Mouse (Mus musculus) lung, embryonic 15.5 days (tissue): ENCODE measurements at regions not wholly inside any gene's neighbourhood (a gene's known extent, or its start where the extent isn't known, plus 50 kb on each side); places are given as distances from the start of the nearest gene placed in this dataset.
A peak's percentile ranks its signal among the peaks of the same experiment; 100 is the strongest.

Experiments
- ATAC-seq: fragments of 200-750 bp; cut with Nextera tagmentation; 2 replicates; pipeline ENCODE4 v1.8.0; 2017; ENCODE audit warnings: moderate number of reproducible peaks, borderline replicate concordance; ENCODE audit not compliant: low FRiP score, low TSS enrichment; ENCODE audit errors: extremely low read depth
- H3K27ac ChIP-seq: fragments of 300-500 bp; sonication (generic); 2 replicates; pipeline ENCODE4 v1.5.1; 2015; ENCODE audit warnings: moderate library complexity, mild to moderate bottlenecking, inconsistent platforms
- H3K27me3 ChIP-seq: fragments of 300-500 bp; sonication (generic); 2 replicates; pipeline ENCODE4 v1.6.1; 2015; ENCODE audit warnings: inconsistent platforms
- H3K36me3 ChIP-seq: fragments of 300-500 bp; sonication (generic); 2 replicates; pipeline ENCODE4 v1.6.1; 2015; ENCODE audit warnings: inconsistent platforms
- H3K4me1 ChIP-seq: fragments of 300-500 bp; sonication (generic); 2 replicates; pipeline ENCODE4 v1.6.1; 2015; ENCODE audit warnings: inconsistent platforms
- H3K4me2 ChIP-seq: fragments of 300-500 bp; sonication (generic); 2 replicates; pipeline ENCODE4 v1.6.1; 2015; ENCODE audit warnings: inconsistent platforms, mild to moderate bottlenecking, moderate library complexity
- H3K4me3 ChIP-seq: fragments of 300-500 bp; sonication (generic); 2 replicates; pipeline ENCODE4 v1.5.1; 2015; ENCODE audit warnings: mild to moderate bottlenecking, inconsistent platforms
- H3K9ac ChIP-seq: fragments of 300-500 bp; sonication (generic); 2 replicates; pipeline ENCODE4 v1.6.1; 2015; ENCODE audit warnings: inconsistent platforms
- H3K9me3 ChIP-seq: fragments of 300-500 bp; sonication (generic); 2 replicates; pipeline ENCODE4 v1.6.1; 2016; ENCODE audit warnings: inconsistent platforms
- WGBS: fragments of 180-500 bp; shearing (Covaris S2); methylation state at CpG from one replicate; pipeline ENCODE4 v1.1.7; 2015; 5-methylcytosine and 5-hydroxymethylcytosine counted together

DNA sequence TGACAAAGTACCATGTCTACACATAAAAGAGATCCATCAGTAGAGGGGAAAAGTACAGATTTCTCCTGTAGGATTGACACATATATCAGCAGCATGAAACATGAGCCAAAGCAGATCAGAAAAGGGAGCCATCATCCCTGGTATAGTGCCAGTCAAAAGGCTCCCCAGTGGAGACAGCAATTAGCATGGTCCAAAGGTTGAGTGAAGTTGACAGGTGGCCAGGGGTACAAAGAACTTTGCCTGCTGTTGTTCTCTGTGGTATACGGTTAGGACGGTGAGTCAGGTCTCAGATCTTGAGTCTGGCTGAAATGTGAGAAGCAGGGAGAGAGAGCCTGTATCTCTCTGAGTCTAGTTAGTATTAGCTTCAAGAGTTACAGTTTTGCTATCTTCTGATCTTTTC, 324.7 kb upstream of the Lcorl start:
- Histone ChIP-seq H3K4me3 (no peak overlapping the region), H3K4me2 (no peak overlapping the region), H3K27ac (no peak overlapping the region), H3K9me3 (no peaks in the 10 kb centered on the region), H3K4me1 (no peaks in the 10 kb centered on the region), H3K27me3 (no peaks in the 10 kb centered on the region), H3K9ac (no peak overlapping the region), H3K36me3 (no peaks in the 10 kb centered on the region)
- no peak for ATAC-seq
- 77% methylated on average over 2 of the region's 2 CpGs for WGBS

DNA sequence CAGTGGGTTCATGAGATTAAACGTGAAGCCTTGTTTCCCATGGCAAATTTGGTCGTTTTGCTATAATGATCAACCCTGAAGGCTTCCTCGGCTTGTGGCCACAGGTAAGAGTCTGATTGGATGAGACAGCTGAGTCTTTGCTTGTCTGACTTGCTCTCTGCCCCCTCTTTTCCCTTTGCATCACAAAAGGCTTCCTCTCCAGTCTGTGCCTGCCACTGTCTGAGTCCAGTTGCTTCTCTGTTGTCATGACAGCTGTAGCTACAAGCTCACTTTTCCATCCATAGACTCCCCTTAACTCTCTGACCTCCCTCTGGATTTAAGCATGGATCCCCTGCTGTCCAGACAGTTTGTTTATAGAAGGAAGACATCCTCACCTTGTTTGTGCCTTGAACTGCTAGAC, 314.9 kb upstream of the Lcorl start:
- Histone ChIP-seq H3K4me1 (no peaks in the 10 kb centered on the region), H3K27me3 (no peaks in the 10 kb centered on the region), H3K4me2 (no peak overlapping the region), H3K4me3 (no peak overlapping the region), H3K36me3 (no peaks in the 10 kb centered on the region), H3K27ac (no peak overlapping the region), H3K9ac (no peak overlapping the region), H3K9me3 (no peaks in the 10 kb centered on the region)
- no peak for ATAC-seq
- 28% methylated on average over 3 of the region's 3 CpGs for WGBS

DNA sequence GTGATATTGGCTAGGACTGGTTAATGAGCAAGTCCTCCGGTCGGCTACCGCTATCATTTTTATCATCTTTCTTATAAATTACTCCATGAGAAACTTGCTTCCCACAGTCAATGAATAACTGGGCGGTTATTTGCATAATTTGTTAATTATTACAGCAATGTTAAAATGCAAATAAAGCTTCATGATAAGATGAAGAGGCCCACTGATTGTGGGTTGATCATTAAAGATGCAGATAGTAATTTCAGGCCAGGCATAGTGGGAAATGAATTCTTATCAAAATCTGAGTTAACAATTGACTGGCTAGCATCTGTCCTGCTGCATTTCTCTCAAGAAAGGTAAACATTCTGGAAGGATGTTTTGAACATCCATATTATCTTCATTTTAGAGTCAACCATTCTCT, 303.4 kb upstream of the Lcorl start:
- ATAC-seq: no peak
- Histone ChIP-seq H3K4me2 (no peak overlapping the region), H3K36me3 (no peaks in the 10 kb centered on the region), H3K9ac (no peak overlapping the region), H3K9me3 (no peaks in the 10 kb centered on the region), H3K4me1 (no peaks in the 10 kb centered on the region), H3K4me3 (no peak overlapping the region), H3K27me3 (no peaks in the 10 kb centered on the region), H3K27ac (no peak overlapping the region)
- 81% methylated on average over 4 of the region's 4 CpGs for WGBS

DNA sequence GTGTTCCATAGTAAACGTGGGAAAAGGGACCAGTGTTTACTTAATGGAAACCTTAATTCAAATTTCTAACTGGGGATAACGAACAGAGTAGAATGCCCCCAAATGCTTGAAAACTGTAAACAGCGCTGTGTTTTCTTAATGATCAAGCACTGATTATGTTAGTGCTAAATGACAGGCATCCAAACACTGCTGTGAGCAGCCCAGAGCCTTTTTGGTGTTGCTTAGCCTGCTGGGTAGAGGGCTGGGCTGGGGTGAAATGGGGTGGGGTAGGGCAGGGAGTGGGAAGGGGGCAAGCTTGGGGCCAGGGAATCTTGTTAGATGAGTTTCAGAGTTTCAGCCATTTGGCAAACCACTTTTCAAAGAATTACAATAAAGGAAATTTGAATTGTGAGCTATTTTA, 294.6 kb upstream of the Lcorl start:
- H3K36me3 ChIP-seq: no peaks in the 10 kb centered on the region
- no peak overlapping the region for H3K27ac ChIP-seq
- H3K9me3 ChIP-seq: no peaks in the 10 kb centered on the region
- WGBS: 20% methylated on average over 3 of the region's 3 CpGs
- no peak overlapping the region for H3K4me3 ChIP-seq
- ATAC-seq: peak; percentile 67; the same call in 1 of the 2 replicates
- peaks cover 3% of the 10 kb centered on the region; the same call in 1 of the 2 replicates for H3K4me1 ChIP-seq
- no peaks in the 10 kb centered on the region for H3K27me3 ChIP-seq
- no peak overlapping the region for H3K4me2 ChIP-seq
- no peak overlapping the region for H3K9ac ChIP-seq

DNA sequence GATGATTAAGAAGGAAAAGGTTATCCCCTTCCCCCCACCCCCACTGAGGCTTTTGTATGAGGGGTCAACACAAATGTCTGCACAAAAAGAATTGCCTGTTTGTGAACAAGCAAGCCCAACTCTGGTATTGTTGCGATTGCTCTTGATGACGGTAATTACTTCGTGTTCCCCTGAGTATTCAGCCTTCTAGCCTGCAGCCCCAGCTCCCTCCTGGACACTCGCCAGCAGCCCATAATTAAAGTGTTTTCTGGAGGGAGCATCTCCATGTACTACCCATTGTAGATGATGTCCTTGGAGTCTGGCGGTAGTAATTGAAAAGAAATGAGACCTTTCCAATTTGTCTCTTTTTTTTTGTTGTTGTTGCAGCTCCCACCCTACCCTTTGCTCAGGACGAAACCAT, 293.4 kb upstream of the Lcorl start:
- no peaks in the 10 kb centered on the region for H3K36me3 ChIP-seq
- H3K4me1 ChIP-seq: peaks cover 3% of the 10 kb centered on the region; the same call in 1 of the 2 replicates
- WGBS: 51% methylated on average over 6 of the region's 6 CpGs
- ATAC-seq: no peak
- H3K27me3 ChIP-seq: no peaks in the 10 kb centered on the region
- H3K9ac ChIP-seq: no peak overlapping the region
- no peak overlapping the region for H3K4me3 ChIP-seq
- no peak overlapping the region for H3K4me2 ChIP-seq
- no peak overlapping the region for H3K27ac ChIP-seq
- no peaks in the 10 kb centered on the region for H3K9me3 ChIP-seq

DNA sequence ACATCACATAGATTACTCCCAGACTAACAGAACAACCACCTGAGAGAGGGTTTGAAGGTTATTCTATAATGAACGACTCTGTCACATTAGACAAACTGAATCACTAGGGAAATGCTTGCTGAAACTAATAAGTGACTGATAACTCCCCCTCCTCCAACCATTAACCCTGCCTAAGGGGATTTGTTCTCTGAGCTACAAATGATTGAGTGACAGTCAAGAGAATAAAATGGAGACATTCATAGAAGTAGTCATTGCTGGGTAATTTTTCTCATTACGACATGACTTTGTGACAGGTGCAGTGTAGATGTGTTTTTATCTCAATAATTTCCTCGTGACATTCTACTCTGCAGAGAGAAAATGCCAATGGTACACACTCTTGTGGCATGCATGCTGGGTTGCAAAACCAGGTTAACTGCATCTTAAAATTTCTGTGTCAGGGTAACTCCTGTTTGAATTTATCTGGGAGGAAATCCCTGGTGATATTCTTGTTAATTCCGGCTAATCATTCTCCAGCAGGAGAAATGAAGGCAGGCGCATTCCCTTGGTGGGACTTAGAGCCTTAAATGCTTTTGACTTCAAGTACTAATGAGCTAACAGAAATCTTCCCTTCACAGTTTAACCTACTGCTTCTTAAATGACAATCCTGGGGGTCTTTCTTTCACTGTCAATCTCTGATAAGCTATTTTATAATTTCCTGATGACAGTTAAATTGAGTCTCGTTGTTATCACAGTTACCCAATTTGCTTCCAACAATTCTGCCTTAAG, 292.6 kb upstream of the Lcorl start:
- no peak overlapping the region for H3K9ac ChIP-seq
- H3K4me1 ChIP-seq: peaks cover 3% of the 10 kb centered on the region; the same call in 1 of the 2 replicates
- no peak overlapping the region for H3K27ac ChIP-seq
- no peaks in the 10 kb centered on the region for H3K27me3 ChIP-seq
- no peaks in the 10 kb centered on the region for H3K9me3 ChIP-seq
- H3K4me3 ChIP-seq: no peak overlapping the region
- H3K36me3 ChIP-seq: no peaks in the 10 kb centered on the region
- no peak overlapping the region for H3K4me2 ChIP-seq
- 49% methylated on average over 6 of the region's 6 CpGs for WGBS
- ATAC-seq: no peak

DNA sequence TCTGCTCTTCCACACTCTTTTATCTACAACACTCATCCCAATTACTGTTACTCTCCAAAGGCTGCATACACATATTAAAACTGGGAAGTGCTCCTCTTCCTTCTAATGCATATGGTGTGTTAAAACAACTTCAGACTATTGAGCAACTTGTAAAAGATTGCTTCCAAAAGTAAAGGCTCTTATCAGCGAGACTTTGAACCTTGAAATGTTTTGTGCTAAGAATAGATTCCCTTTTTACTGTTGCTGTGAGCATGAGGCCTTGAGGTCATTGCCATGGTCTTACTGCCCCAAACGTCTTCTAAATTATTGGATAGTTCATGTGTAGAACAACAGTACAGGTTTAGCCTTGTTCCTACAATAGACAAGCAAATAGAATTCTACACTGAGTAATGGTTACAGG, 281.6 kb upstream of the Lcorl start:
- Histone ChIP-seq H3K9me3 (no peaks in the 10 kb centered on the region), H3K27me3 (no peaks in the 10 kb centered on the region), H3K4me2 (no peak overlapping the region), H3K4me1 (no peaks in the 10 kb centered on the region), H3K36me3 (no peaks in the 10 kb centered on the region), H3K9ac (no peak overlapping the region), H3K4me3 (no peak overlapping the region), H3K27ac (no peak overlapping the region)
- no peak for ATAC-seq
- WGBS: 47% methylated on average over 2 of the region's 2 CpGs

DNA sequence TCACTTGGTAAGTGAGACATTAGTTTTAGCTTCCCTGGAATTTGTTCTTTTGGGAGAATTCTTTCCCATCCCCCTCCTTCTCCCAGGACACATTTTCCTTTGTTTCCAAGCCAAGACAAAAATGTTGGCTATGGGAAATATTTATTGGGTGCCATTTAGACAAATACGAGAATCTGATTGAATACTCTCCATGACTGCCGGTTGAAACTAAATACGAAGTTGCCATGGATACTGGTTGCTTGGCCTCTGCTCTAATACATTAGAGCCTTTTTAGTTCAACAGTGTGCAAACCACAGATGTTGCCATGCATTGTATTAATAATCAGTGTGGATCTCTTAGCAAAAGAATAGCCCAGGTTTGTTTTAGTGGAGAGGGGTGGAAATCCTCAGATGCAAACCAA, 280.3 kb upstream of the Lcorl start:
- no peaks in the 10 kb centered on the region for H3K36me3 ChIP-seq
- no peak overlapping the region for H3K4me2 ChIP-seq
- ATAC-seq: peak; percentile 42; the same call in 1 of the 2 replicates
- H3K27me3 ChIP-seq: no peaks in the 10 kb centered on the region
- no peak overlapping the region for H3K4me3 ChIP-seq
- H3K9me3 ChIP-seq: no peaks in the 10 kb centered on the region
- 22% methylated on average over 3 of the region's 3 CpGs for WGBS
- H3K4me1 ChIP-seq: no peaks in the 10 kb centered on the region
- H3K27ac ChIP-seq: no peak overlapping the region
- no peak overlapping the region for H3K9ac ChIP-seq

DNA sequence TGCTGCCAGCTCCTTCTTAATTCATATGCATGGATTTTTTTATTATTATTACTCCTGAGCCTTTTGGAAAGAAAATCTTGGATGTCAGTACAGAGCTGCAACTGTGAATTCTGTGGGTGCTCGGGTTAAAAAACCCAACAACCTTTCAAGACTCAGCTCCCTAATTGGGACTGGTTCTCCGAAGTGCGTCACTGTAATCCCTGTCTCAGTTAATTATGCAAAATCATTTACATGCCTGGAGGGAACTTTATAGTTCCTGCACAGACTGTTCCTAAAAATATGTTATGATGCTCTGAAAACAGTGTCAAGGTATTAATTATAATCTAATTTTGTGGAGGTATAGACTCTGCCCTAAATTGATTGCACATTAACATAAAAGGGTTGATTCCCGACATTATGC, 250.6 kb upstream of the Lcorl start:
- H3K4me3 ChIP-seq: no peak overlapping the region
- no peaks in the 10 kb centered on the region for H3K36me3 ChIP-seq
- no peaks in the 10 kb centered on the region for H3K4me1 ChIP-seq
- H3K27ac ChIP-seq: no peak overlapping the region
- no peaks in the 10 kb centered on the region for H3K9me3 ChIP-seq
- ATAC-seq: no peak
- H3K9ac ChIP-seq: no peak overlapping the region
- no peaks in the 10 kb centered on the region for H3K27me3 ChIP-seq
- WGBS: 73% methylated on average over 4 of the region's 4 CpGs
- H3K4me2 ChIP-seq: no peak overlapping the region

DNA sequence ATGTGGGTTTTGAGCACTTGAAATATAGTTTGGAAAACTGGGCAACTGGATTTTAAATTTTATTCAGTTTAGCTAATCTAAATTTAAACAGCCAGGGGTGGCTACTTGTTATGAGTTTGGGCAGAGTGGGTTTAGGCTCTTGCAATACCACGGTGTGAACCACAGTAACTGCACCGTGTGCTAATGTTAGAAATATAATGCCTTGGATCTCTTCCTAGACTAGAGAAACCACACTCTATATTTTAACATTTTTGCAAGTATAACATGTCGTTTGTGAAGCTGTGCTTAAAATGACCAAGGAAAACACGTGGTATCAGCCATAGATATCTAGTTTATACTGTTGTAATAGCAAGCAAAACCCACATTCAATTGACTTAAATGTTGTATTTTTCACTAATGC, 245.9 kb upstream of the Lcorl start:
- no peaks in the 10 kb centered on the region for H3K36me3 ChIP-seq
- H3K4me3 ChIP-seq: no peak overlapping the region
- no peak overlapping the region for H3K9ac ChIP-seq
- H3K9me3 ChIP-seq: no peaks in the 10 kb centered on the region
- H3K27ac ChIP-seq: no peak overlapping the region
- no peaks in the 10 kb centered on the region for H3K27me3 ChIP-seq
- H3K4me2 ChIP-seq: no peak overlapping the region
- no peaks in the 10 kb centered on the region for H3K4me1 ChIP-seq
- WGBS: 56% methylated on average over 4 of the region's 4 CpGs
- no peak for ATAC-seq

DNA sequence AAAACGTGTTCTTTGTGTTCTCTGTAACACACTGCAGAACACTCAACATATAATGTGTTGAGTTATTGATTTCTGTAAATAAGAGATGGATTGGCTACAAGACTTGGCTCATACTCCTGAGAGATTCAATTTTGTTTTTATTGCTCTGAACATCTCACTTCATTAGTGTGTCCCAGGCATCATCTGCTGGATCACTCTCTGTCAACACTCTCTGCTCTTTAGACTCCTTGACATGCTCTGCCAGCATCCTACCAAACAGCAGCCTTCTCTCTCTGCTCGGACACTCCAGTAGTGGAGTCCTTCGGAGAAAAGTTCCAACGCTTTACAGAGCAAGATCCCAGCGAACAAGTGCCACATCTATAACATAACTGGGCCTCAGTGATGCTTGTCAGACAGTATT, 235.1 kb upstream of the Lcorl start:
- peaks cover 5% of the 10 kb centered on the region; the same call in 1 of the 2 replicates for H3K4me1 ChIP-seq
- ATAC-seq: peak; percentile 92; the same call in 1 of the 2 replicates
- no peak overlapping the region for H3K4me3 ChIP-seq
- H3K4me2 ChIP-seq: no peak overlapping the region
- WGBS: 45% methylated on average over 5 of the region's 5 CpGs
- H3K36me3 ChIP-seq: no peaks in the 10 kb centered on the region
- H3K27me3 ChIP-seq: no peaks in the 10 kb centered on the region
- H3K9ac ChIP-seq: no peak overlapping the region
- H3K27ac ChIP-seq: no peak overlapping the region
- H3K9me3 ChIP-seq: no peaks in the 10 kb centered on the region

DNA sequence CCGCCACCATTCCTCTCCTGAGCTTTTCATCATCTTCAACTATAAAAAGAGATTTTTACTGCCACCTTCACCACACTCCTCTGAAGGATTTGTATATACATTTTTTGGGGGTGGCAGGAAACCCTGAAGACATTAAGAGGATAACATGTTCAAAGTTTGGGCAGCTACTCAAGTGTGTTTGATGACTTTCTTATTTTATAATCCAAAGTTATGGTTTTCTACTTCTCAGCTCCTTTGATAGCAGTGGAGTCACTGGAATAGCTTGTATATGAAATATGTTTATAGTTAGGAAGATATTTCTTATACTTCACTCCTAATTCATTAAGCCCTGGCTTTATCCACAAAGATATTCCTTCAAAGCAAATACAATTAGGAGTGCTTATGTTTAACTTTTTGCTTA, 229.5 kb upstream of the Lcorl start:
- no peaks in the 10 kb centered on the region for H3K4me1 ChIP-seq
- 31% methylated on average over 1 of the region's 1 CpGs for WGBS
- H3K36me3 ChIP-seq: no peaks in the 10 kb centered on the region
- H3K4me3 ChIP-seq: no peak overlapping the region
- peak; percentile 87 for ATAC-seq
- H3K27me3 ChIP-seq: no peaks in the 10 kb centered on the region
- H3K9ac ChIP-seq: no peak overlapping the region
- no peak overlapping the region for H3K4me2 ChIP-seq
- no peaks in the 10 kb centered on the region for H3K9me3 ChIP-seq
- H3K27ac ChIP-seq: peak overlapping the region; percentile 1; the same call in 1 of the 2 replicates

DNA sequence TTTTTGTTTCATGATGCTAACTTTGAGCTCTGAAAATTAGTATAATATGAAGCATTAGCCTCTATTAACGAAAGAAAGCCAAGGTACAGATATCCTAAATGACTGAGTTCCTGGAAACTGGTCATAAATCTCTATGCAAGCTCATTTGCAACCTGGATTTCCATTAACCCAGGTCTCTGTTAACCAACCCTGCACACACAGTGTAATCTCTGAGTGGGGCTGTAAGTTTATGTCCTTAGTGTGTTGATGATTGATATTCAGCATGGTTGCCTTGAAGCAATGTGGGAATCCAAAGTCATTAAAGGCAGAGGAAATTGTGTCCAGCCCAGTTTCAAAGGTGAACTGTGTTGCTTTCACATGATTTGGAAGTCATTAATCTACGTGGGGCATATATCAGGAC, 225.9 kb upstream of the Lcorl start:
- 79% methylated on average over 2 of the region's 2 CpGs for WGBS
- no peak for ATAC-seq
- Histone ChIP-seq H3K27ac (no peak overlapping the region), H3K36me3 (no peaks in the 10 kb centered on the region), H3K27me3 (no peaks in the 10 kb centered on the region), H3K9me3 (no peaks in the 10 kb centered on the region), H3K4me1 (no peaks in the 10 kb centered on the region), H3K9ac (no peak overlapping the region), H3K4me2 (no peak overlapping the region), H3K4me3 (no peak overlapping the region)
